In the genomic region with DNA sequence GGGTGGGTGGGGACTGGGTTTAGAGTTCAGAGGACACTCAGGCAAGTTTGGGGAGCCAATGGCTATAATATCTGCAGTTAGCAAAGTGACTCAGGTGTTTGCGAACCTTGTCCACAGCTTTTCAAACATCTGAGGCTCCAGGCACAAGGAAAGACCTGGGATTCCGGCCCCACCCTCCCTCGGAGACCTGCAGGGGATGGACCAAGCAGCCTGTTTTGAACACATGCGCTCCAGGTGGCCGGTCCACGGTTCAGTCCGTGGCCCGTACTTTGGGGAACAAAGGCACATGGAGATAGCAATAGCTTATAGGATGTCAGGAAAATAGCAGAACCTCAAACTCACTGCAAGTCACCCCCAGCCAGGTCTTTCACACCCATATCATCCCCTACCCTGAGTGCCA, we compare ENCODE assay signal across 8 mouse cellular contexts. TPM values are rescaled to one million over a fixed set of nuclear protein-coding genes. Genes with fewer than 3 reads are reported as not detected.
DNase-seq lines count a peak whose midpoint lies in the region; ATAC-seq and TF ChIP-seq lines count a peak whose summit lies in the region.

No protein-coding gene starts in this region.

- no peak for TF ChIP-seq POLR2A in ES-Bruce4 (IDR thresholded peaks at IDR 0.05; ENCODE audit: insufficient read depth, low read length)

- H3K4me2 ChIP-seq in forebrain, postnatal 0 days (ENCODE audit: low read depth) = peak overlapping the region; percentile 87
- peak overlapping the region; percentile 80 for H3K4me2 ChIP-seq in liver, embryonic 11.5 days
- peak overlapping the region; percentile 91 for H3K4me2 ChIP-seq in stomach, embryonic 14.5 days (replicated peaks; ENCODE audit: low read depth, low read length)

- peaks cover 6% of the 10 kb centered on the region; the same call in 1 of the 2 replicates for H3K27me3 ChIP-seq in heart, embryonic 10.5 days (ENCODE audit: insufficient read depth, poor library complexity, severe bottlenecking)
- no peaks in the 10 kb centered on the region for H3K27me3 ChIP-seq in ES-Bruce4 (ENCODE audit: control insufficient read depth, insufficient read depth, low read length, poor library complexity, severe bottlenecking)
- no peaks in the 10 kb centered on the region for H3K27me3 ChIP-seq in forebrain, postnatal 0 days (ENCODE audit: insufficient read depth, low read length)
- H3K27me3 ChIP-seq in liver, embryonic 11.5 days (replicated peaks; ENCODE audit: control insufficient read depth, insufficient read depth, low read length) = no peaks in the 10 kb centered on the region
- H3K27me3 ChIP-seq in stomach, embryonic 14.5 days (ENCODE audit: control insufficient read depth, insufficient read depth, low read length) = no peaks in the 10 kb centered on the region

- WGBS in heart, embryonic 10.5 days = 8% methylated on average over 8 of the region's 8 CpGs
- WGBS in forebrain, postnatal 0 days = 10% methylated on average over 8 of the region's 8 CpGs
- WGBS in liver, embryonic 11.5 days = 8% methylated on average over 8 of the region's 8 CpGs
- WGBS in stomach, embryonic 14.5 days = 7% methylated on average over 8 of the region's 8 CpGs

- DNase-seq in heart, embryonic 10.5 days (ENCODE audit: low spot score) = no peak
- no peak for DNase-seq in heart, postnatal 4 days
- no peak for DNase-seq in forebrain, postnatal 0 days
- peak; percentile 48 for DNase-seq in liver, embryonic 11.5 days (ENCODE audit: low spot score)
- DNase-seq in layer of hippocampus, adult 8-10 months (ENCODE audit: low spot score in 2 of 2) = no peak
- DNase-seq in adrenal gland, adult 2 months = no peak

- peak overlapping the region; percentile 80 for H3K4me3 ChIP-seq in heart, embryonic 10.5 days
- H3K4me3 ChIP-seq in ES-Bruce4 (ENCODE audit: low read depth, low read length) = peak overlapping the region; percentile 74
- peak overlapping the region; percentile 79 for H3K4me3 ChIP-seq in forebrain, postnatal 0 days (ENCODE audit: low read depth, low read length)
- peak overlapping the region; percentile 84 for H3K4me3 ChIP-seq in liver, embryonic 11.5 days (ENCODE audit: low read depth, low read length)
- H3K4me3 ChIP-seq in stomach, embryonic 14.5 days (ENCODE audit: low read depth, low read length) = peak overlapping the region; percentile 90

- no peak for ATAC-seq in forebrain, postnatal 0 days
- ATAC-seq in liver, embryonic 11.5 days (replicated peaks; ENCODE audit: low FRiP score) = no peak
- no peak for ATAC-seq in stomach, embryonic 14.5 days (ENCODE audit: insufficient number of reproducible peaks, insufficient read depth, low FRiP score, low read depth)

- no peak for TF ChIP-seq EP300 in ES-Bruce4 (IDR thresholded peaks at IDR 0.05; ENCODE audit: insufficient read depth, low read depth, low read length)

- peaks cover 33% of the 10 kb centered on the region for H3K36me3 ChIP-seq in heart, embryonic 10.5 days
- H3K36me3 ChIP-seq in ES-Bruce4 (ENCODE audit: control insufficient read depth, insufficient read depth, low read length, poor library complexity, severe bottlenecking) = peaks cover 31% of the 10 kb centered on the region
- H3K36me3 ChIP-seq in forebrain, postnatal 0 days (ENCODE audit: insufficient read depth) = peaks cover 16% of the 10 kb centered on the region
- H3K36me3 ChIP-seq in liver, embryonic 11.5 days (ENCODE audit: control insufficient read depth, insufficient read depth, low read length) = peaks cover 16% of the 10 kb centered on the region
- peaks cover 21% of the 10 kb centered on the region for H3K36me3 ChIP-seq in stomach, embryonic 14.5 days (ENCODE audit: control insufficient read depth, insufficient read depth, low read length)

- H3K9me3 ChIP-seq in heart, embryonic 10.5 days = no peaks in the 10 kb centered on the region
- no peaks in the 10 kb centered on the region for H3K9me3 ChIP-seq in ES-Bruce4 (replicated peaks; ENCODE audit: control insufficient read depth, insufficient read depth, low read length, poor library complexity, severe bottlenecking)
- no peaks in the 10 kb centered on the region for H3K9me3 ChIP-seq in forebrain, postnatal 0 days (ENCODE audit: low read length)
- H3K9me3 ChIP-seq in liver, embryonic 11.5 days (ENCODE audit: control insufficient read depth, low read length) = no peaks in the 10 kb centered on the region
- no peaks in the 10 kb centered on the region for H3K9me3 ChIP-seq in stomach, embryonic 14.5 days (ENCODE audit: control insufficient read depth, low read depth, low read length)

- H3K9ac ChIP-seq in ES-Bruce4 (ENCODE audit: low read depth, poor library complexity, severe bottlenecking) = peak overlapping the region; percentile 94
- peak overlapping the region; percentile 84 for H3K9ac ChIP-seq in forebrain, postnatal 0 days
- peak overlapping the region; percentile 88 for H3K9ac ChIP-seq in liver, embryonic 11.5 days (ENCODE audit: low read depth, low read length)
- H3K9ac ChIP-seq in stomach, embryonic 14.5 days (replicated peaks; ENCODE audit: low read depth, low read length) = peak overlapping the region; percentile 91

- no peak for TF ChIP-seq CTCF in ES-Bruce4 (IDR thresholded peaks at IDR 0.05; ENCODE audit: low read depth, low read length)
- TF ChIP-seq CTCF in forebrain, postnatal 0 days (IDR thresholded peaks at IDR 0.05; ENCODE audit: low read depth) = no peak

- H3K4me1 ChIP-seq in heart, embryonic 10.5 days = peaks cover 23% of the 10 kb centered on the region
- peaks cover 7% of the 10 kb centered on the region for H3K4me1 ChIP-seq in ES-Bruce4 (ENCODE audit: control insufficient read depth, insufficient read depth, low read length)
- peaks cover 9% of the 10 kb centered on the region; the same call in 1 of the 2 replicates for H3K4me1 ChIP-seq in forebrain, postnatal 0 days (ENCODE audit: insufficient read depth)
- peaks cover 15% of the 10 kb centered on the region for H3K4me1 ChIP-seq in liver, embryonic 11.5 days (replicated peaks; ENCODE audit: control insufficient read depth, insufficient read depth, low read length)
- H3K4me1 ChIP-seq in stomach, embryonic 14.5 days (ENCODE audit: control insufficient read depth, insufficient read depth, low read length) = peaks cover 11% of the 10 kb centered on the region; the same call in 1 of the 2 replicates

- peak overlapping the region; percentile 97 for H3K27ac ChIP-seq in heart, embryonic 10.5 days
- peak overlapping the region; percentile 57 for H3K27ac ChIP-seq in ES-Bruce4 (ENCODE audit: insufficient read depth, low read length)
- no peak overlapping the region for H3K27ac ChIP-seq in forebrain, postnatal 0 days (ENCODE audit: low read depth, low read length)
- H3K27ac ChIP-seq in liver, embryonic 11.5 days (ENCODE audit: low read depth, low read length) = peak overlapping the region; percentile 78; the same call in 1 of the 2 replicates
- peak overlapping the region; percentile 78; the same call in 1 of the 2 replicates for H3K27ac ChIP-seq in stomach, embryonic 14.5 days (ENCODE audit: low read length)

RNA-seq across cellular contexts. Expression of a gene that starts 1.0 kb away (rescaled TPM):
- 24.7 and 30.7 TPM in 2 replicates for polyA plus RNA-seq in heart, embryonic 10.5 days (2016; fragmentation: Nextera tagmentation; extraction: Ambion mirVana)
- 10 to 100 TPM; 12.2 to 13.3 TPM for total RNA-seq in heart, postnatal 4 days (2021)
- polyA plus RNA-seq in ES-Bruce4 (2011; ENCODE audit: insufficient read depth, insufficient read length, low read depth, missing spikeins) = 35.9 and 37.7 TPM in 2 replicates
- total RNA-seq in forebrain, postnatal 0 days (2014; rRNA removed) = 26.0 and 32.3 TPM in 2 replicates
- 27.6 and 29.6 TPM in 2 replicates for polyA plus RNA-seq in forebrain, postnatal 0 days (2015; fragmentation: Nextera tagmentation; extraction: Ambion mirVana)
- 30.6 and 31.1 TPM in 2 replicates for polyA plus RNA-seq in liver, embryonic 11.5 days (2014; fragmentation: Nextera tagmentation; extraction: Ambion mirVana)
- polyA plus RNA-seq in stomach, embryonic 14.5 days (2014; fragmentation: Nextera tagmentation; extraction: Ambion mirVana) = 37.2 and 38.2 TPM in 2 replicates
- 10 to 100 TPM; 14.5 to 20.1 (median 16.6) TPM for total RNA-seq in layer of hippocampus, adult 8-10 months (2022)
- 10 to 100 TPM; 17.5 TPM for total RNA-seq in adrenal gland, adult 2 months (2021)
- 31.6 and 37.4 TPM in 2 replicates for polyA plus RNA-seq in adrenal gland, adult 2 months (2012; rRNA removed)
